Mouse (Mus musculus): ENCODE results near the gene Zfp960. TPM values are rescaled to one million over a fixed set of nuclear protein-coding genes. Genes with fewer than 3 reads are reported as not detected.

The Zfp960 gene
- polyA plus RNA-seq (2014; fragmentation: Illumina TruSeq; extraction: RNeasy Lipid Tissue Mini Kit (QIAGEN cat#74804); ENCODE audit: low read depth, low replicate concordance), result 26.3 TPM

GRCm38 (mm10) chr17:17063628-17064494 lies at the start of gene Zfp960:
TSS of gene Zfp960 (plus strand) at chr17:17064113.

GRCm38 (mm10) chr17:17120830-17121502 lies 57.1 kb downstream of the Zfp960 start, which contains the start of gene Zfp97:
TSS of gene Zfp97 (plus strand) at chr17:17121415.

Other genes starting within 250 kb of the Zfp960 start
- gene Zfp97, start 57.3 kb downstream of the Zfp960 start, polyA plus RNA-seq (2014; fragmentation: Illumina TruSeq; extraction: RNeasy Lipid Tissue Mini Kit (QIAGEN cat#74804); ENCODE audit: low read depth, low replicate concordance), result 37.3 TPM

Data from adrenal gland, adult 10 weeks (tissue).